In the genomic region with DNA sequence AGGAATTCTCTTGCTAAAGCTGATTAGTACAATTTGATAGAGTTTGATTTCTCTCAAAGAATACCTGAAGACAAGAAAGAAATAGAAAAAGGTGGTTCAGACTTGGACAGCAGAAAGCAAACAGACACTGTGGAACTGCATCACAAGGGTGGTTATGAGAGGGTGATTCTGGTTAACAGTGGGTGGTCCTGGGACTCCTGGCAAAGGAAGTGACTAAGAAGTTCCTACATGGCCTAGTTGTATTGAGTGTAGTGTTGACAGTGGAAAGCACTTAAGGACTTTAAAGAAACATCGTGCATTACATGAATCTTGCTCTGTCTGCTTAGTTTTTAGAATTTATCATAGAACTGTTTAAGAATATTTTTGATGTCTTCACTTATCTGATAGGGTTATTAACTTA, we compare ENCODE assay signal across 24 mouse cellular contexts.
"Had no signal": no experiment of that assay in that cellular context is flagged by ENCODE, and none has a peak within 500 bp of the region (broad histone marks: within the 10 kb centered on the region; RNA-seq: fewer than 3 reads in every experiment).

No protein-coding gene starts in this region.

- ATAC-seq: lung, postnatal 0 days; midbrain, embryonic 13.5 days; midbrain, embryonic 15.5 days had no signal

- H3K27me3 ChIP-seq: lung, embryonic 15.5 days; megakaryocyte, embryonic 14.5 days; midbrain, embryonic 13.5 days; midbrain, embryonic 15.5 days; neural tube, embryonic 13.5 days; neural tube, embryonic 15.5 days; stomach, embryonic 15.5 days had no signal

- H3K4me2 ChIP-seq: lung, embryonic 15.5 days; midbrain, embryonic 11.5 days; midbrain, embryonic 13.5 days; midbrain, embryonic 15.5 days; neural tube, embryonic 13.5 days; neural tube, embryonic 15.5 days; stomach, embryonic 15.5 days had no signal

- H3K36me3 ChIP-seq: midbrain, embryonic 15.5 days had no signal

- H3K4me1 ChIP-seq: lung, embryonic 15.5 days; megakaryocyte, embryonic 14.5 days; midbrain, embryonic 13.5 days; midbrain, embryonic 15.5 days; neural tube, embryonic 13.5 days; neural tube, embryonic 15.5 days; stomach, embryonic 15.5 days had no signal

- H3K9ac ChIP-seq: liver, embryonic 14.5 days; lung, embryonic 15.5 days; midbrain, embryonic 13.5 days; midbrain, embryonic 15.5 days; neural tube, embryonic 13.5 days; neural tube, embryonic 15.5 days; stomach, embryonic 15.5 days had no signal

- H3K27ac ChIP-seq: liver, embryonic 14.5 days; lung, embryonic 15.5 days; macrophage; midbrain, embryonic 13.5 days; midbrain, embryonic 15.5 days; neural tube, embryonic 13.5 days; neural tube, embryonic 15.5 days; stomach, embryonic 15.5 days; stomach, postnatal 0 days had no signal

- H3K4me3 ChIP-seq: lung, embryonic 15.5 days; megakaryocyte, embryonic 14.5 days; midbrain, embryonic 13.5 days; midbrain, embryonic 15.5 days; myocyte; neural tube, embryonic 13.5 days; neural tube, embryonic 15.5 days; stomach, embryonic 15.5 days had no signal

- H3K9me3 ChIP-seq: lung, embryonic 15.5 days; megakaryocyte, embryonic 14.5 days; midbrain, embryonic 13.5 days; midbrain, embryonic 15.5 days; neural tube, embryonic 13.5 days; neural tube, embryonic 15.5 days; stomach, embryonic 15.5 days had no signal

- DNase-seq: lung, adult 18-20 months; lung, postnatal 14 days; lung, postnatal 36 days; retina, postnatal 1 day; right cerebral cortex, adult 18-20 months; right cerebral cortex, postnatal 25 days; right cerebral cortex, postnatal 4 days; spleen, adult 18-20 months; thymus, adult 2 months; thymus, postnatal 25 days; thymus, postnatal 4 days had no signal
